In genomic region chr14:7999435-7999834, GRCm38 (mm10) we compare ENCODE assay signal across 27 mouse cellular contexts. TPM values are rescaled to one million over a fixed set of nuclear protein-coding genes. Genes with fewer than 3 reads are reported as not detected.
DNase-seq lines count a peak whose midpoint lies in the region; ATAC-seq and TF ChIP-seq lines count a peak whose summit lies in the region.
"Had no signal": no experiment of that assay in that cellular context is flagged by ENCODE, and none has a peak within 500 bp of the region (broad histone marks: within the 10 kb centered on the region; RNA-seq: fewer than 3 reads in every experiment).

No protein-coding gene starts in this region.

- no peak overlapping the region for H3K27ac ChIP-seq in embryonic facial prominence, embryonic 14.5 days (replicated peaks; ENCODE audit: low read depth, low read length)
- no peak overlapping the region for H3K27ac ChIP-seq in embryonic facial prominence, embryonic 10.5 days (replicated peaks)
- peak overlapping the region; percentile 42; the same call in 1 of the 2 replicates for H3K27ac ChIP-seq in liver, adult 2 months (replicated peaks; ENCODE audit: insufficient read depth, low read depth, low read length)
- no peak overlapping the region for H3K27ac ChIP-seq in liver, embryonic 11.5 days (ENCODE audit: low read depth, low read length)
- H3K27ac ChIP-seq in stomach, embryonic 16.5 days (ENCODE audit: low read length) = peak overlapping the region; percentile 39; the same call in 1 of the 2 replicates
- H3K27ac ChIP-seq: embryonic facial prominence, embryonic 13.5 days; forebrain, embryonic 12.5 days; forebrain, embryonic 15.5 days; heart, embryonic 15.5 days; hindbrain, embryonic 10.5 days; hindbrain, embryonic 13.5 days had no signal

- TF ChIP-seq POLR2A in liver, adult 2 months (IDR thresholded peaks at IDR 0.05; ENCODE audit: extremely low read depth, insufficient read depth, low read length) = no peak

- no peaks in the 10 kb centered on the region for H3K36me3 ChIP-seq in embryonic facial prominence, embryonic 14.5 days (ENCODE audit: control insufficient read depth, insufficient read depth, low read length)
- no peaks in the 10 kb centered on the region for H3K36me3 ChIP-seq in embryonic facial prominence, embryonic 10.5 days (replicated peaks)
- no peaks in the 10 kb centered on the region for H3K36me3 ChIP-seq in liver, adult 2 months (ENCODE audit: control insufficient read depth, insufficient read depth, low read length)
- no peaks in the 10 kb centered on the region for H3K36me3 ChIP-seq in liver, embryonic 11.5 days (ENCODE audit: control insufficient read depth, insufficient read depth, low read length)
- H3K36me3 ChIP-seq in stomach, embryonic 16.5 days (ENCODE audit: control insufficient read depth, insufficient read depth, low read length) = no peaks in the 10 kb centered on the region
- H3K36me3 ChIP-seq: embryonic facial prominence, embryonic 13.5 days; forebrain, embryonic 12.5 days; forebrain, embryonic 15.5 days; heart, embryonic 12.5 days; heart, embryonic 15.5 days; hindbrain, embryonic 10.5 days; hindbrain, embryonic 13.5 days had no signal

- peak; percentile 36 for DNase-seq in embryonic facial prominence, embryonic 14.5 days (ENCODE audit: low spot score)
- DNase-seq in embryonic facial prominence, embryonic 10.5 days (ENCODE audit: low spot score) = no peak
- DNase-seq in liver, adult 2 months (ENCODE audit: extremely low read depth, low read depth, low spot score) = no peak
- DNase-seq in liver, embryonic 11.5 days (ENCODE audit: low spot score) = no peak
- no peak for DNase-seq in urinary bladder, postnatal 4 days (ENCODE audit: low spot score in 2 of 2)
- no peak for DNase-seq in natural killer cell, adult 2 months (ENCODE audit: low spot score in 2 of 2)
- DNase-seq: adrenal gland, postnatal 10 days; adrenal gland, postnatal 36 days; cerebellum, adult 18-20 months; cerebellum, adult 9-10 months; cerebellum, postnatal 14 days; gastrocnemius, postnatal 25 days; heart, postnatal 10 days; heart, postnatal 36 days had no signal

- no peak for ATAC-seq in embryonic facial prominence, embryonic 14.5 days (ENCODE audit: low read depth)
- ATAC-seq in liver, embryonic 11.5 days (replicated peaks; ENCODE audit: low FRiP score) = no peak
- peak; percentile 23; the same call in 1 of the 2 replicates for ATAC-seq in stomach, embryonic 16.5 days (ENCODE audit: insufficient read depth, low FRiP score)
- ATAC-seq: activated CD4-positive, CD25-positive, alpha-beta regulatory T cell, adult 4 months; forebrain, embryonic 15.5 days; hindbrain, embryonic 16.5 days had no signal

- H3K27me3 ChIP-seq in embryonic facial prominence, embryonic 14.5 days (replicated peaks; ENCODE audit: control insufficient read depth, insufficient read depth, low read length) = peaks cover 26% of the 10 kb centered on the region
- H3K27me3 ChIP-seq in embryonic facial prominence, embryonic 10.5 days (replicated peaks; ENCODE audit: low read depth, poor library complexity, severe bottlenecking) = peaks cover 53% of the 10 kb centered on the region
- H3K27me3 ChIP-seq in liver, adult 2 months (ENCODE audit: control insufficient read depth, insufficient read depth, low read length) = no peaks in the 10 kb centered on the region
- peaks cover 28% of the 10 kb centered on the region for H3K27me3 ChIP-seq in liver, embryonic 11.5 days (replicated peaks; ENCODE audit: control insufficient read depth, insufficient read depth, low read length)
- no peaks in the 10 kb centered on the region for H3K27me3 ChIP-seq in stomach, embryonic 16.5 days (ENCODE audit: control insufficient read depth, insufficient read depth, low read length)

- peaks cover 3% of the 10 kb centered on the region; the same call in 1 of the 2 replicates for H3K79me2 ChIP-seq in liver, adult 2 months (ENCODE audit: control insufficient read depth, insufficient read depth, low read length)

- no peak overlapping the region for H3K4me3 ChIP-seq in embryonic facial prominence, embryonic 14.5 days (ENCODE audit: low read depth, low read length)
- no peak overlapping the region for H3K4me3 ChIP-seq in embryonic facial prominence, embryonic 10.5 days
- H3K4me3 ChIP-seq in liver, adult 2 months (ENCODE audit: insufficient read depth, low read depth, low read length) = no peak overlapping the region
- no peak overlapping the region for H3K4me3 ChIP-seq in liver, embryonic 11.5 days (ENCODE audit: low read depth, low read length)
- no peak overlapping the region for H3K4me3 ChIP-seq in stomach, embryonic 16.5 days (replicated peaks; ENCODE audit: low read length)
- H3K4me3 ChIP-seq: embryonic facial prominence, embryonic 13.5 days; forebrain, embryonic 12.5 days; forebrain, embryonic 15.5 days; heart, embryonic 12.5 days; heart, embryonic 15.5 days; hindbrain, embryonic 10.5 days; hindbrain, embryonic 13.5 days had no signal

- H3K4me2 ChIP-seq in embryonic facial prominence, embryonic 14.5 days (ENCODE audit: low read depth, low read length) = no peak overlapping the region
- no peak overlapping the region for H3K4me2 ChIP-seq in liver, embryonic 11.5 days
- H3K4me2 ChIP-seq in stomach, embryonic 16.5 days (ENCODE audit: low read depth, low read length) = no peak overlapping the region
- H3K4me2 ChIP-seq: embryonic facial prominence, embryonic 13.5 days; forebrain, embryonic 12.5 days; forebrain, embryonic 15.5 days; heart, embryonic 12.5 days; heart, embryonic 15.5 days; hindbrain, embryonic 13.5 days had no signal

- H3K9me3 ChIP-seq in embryonic facial prominence, embryonic 14.5 days (ENCODE audit: control insufficient read depth, low read length) = no peaks in the 10 kb centered on the region
- no peaks in the 10 kb centered on the region for H3K9me3 ChIP-seq in embryonic facial prominence, embryonic 10.5 days
- no peaks in the 10 kb centered on the region for H3K9me3 ChIP-seq in liver, embryonic 11.5 days (ENCODE audit: control insufficient read depth, low read length)
- H3K9me3 ChIP-seq in stomach, embryonic 16.5 days (replicated peaks; ENCODE audit: control insufficient read depth, low read length) = no peaks in the 10 kb centered on the region
- H3K9me3 ChIP-seq: embryonic facial prominence, embryonic 13.5 days; forebrain, embryonic 12.5 days; forebrain, embryonic 15.5 days; heart, embryonic 12.5 days; heart, embryonic 15.5 days; hindbrain, embryonic 10.5 days; hindbrain, embryonic 13.5 days had no signal

- H3K9ac ChIP-seq in embryonic facial prominence, embryonic 14.5 days (ENCODE audit: low read depth, low read length) = no peak overlapping the region
- no peak overlapping the region for H3K9ac ChIP-seq in liver, adult 2 months (ENCODE audit: low read depth, low read length)
- H3K9ac ChIP-seq in liver, embryonic 11.5 days (ENCODE audit: low read depth, low read length) = no peak overlapping the region
- no peak overlapping the region for H3K9ac ChIP-seq in stomach, embryonic 16.5 days (ENCODE audit: low read length)
- H3K9ac ChIP-seq: embryonic facial prominence, embryonic 13.5 days; forebrain, embryonic 12.5 days; forebrain, embryonic 15.5 days; heart, embryonic 12.5 days; heart, embryonic 15.5 days; hindbrain, embryonic 13.5 days had no signal

- WGBS in embryonic facial prominence, embryonic 14.5 days = 70% methylated on average over 5 of the region's 5 CpGs
- 82% methylated on average over 5 of the region's 5 CpGs for WGBS in embryonic facial prominence, embryonic 10.5 days
- 74% methylated on average over 5 of the region's 5 CpGs for WGBS in liver, adult 2 months
- WGBS in liver, embryonic 11.5 days = 75% methylated on average over 5 of the region's 5 CpGs
- 63% methylated on average over 5 of the region's 5 CpGs for WGBS in stomach, embryonic 16.5 days

- no peak for TF ChIP-seq CTCF in liver, adult 2 months (IDR thresholded peaks at IDR 0.05; ENCODE audit: low read depth, low read length)

- peaks cover 14% of the 10 kb centered on the region; the same call in 1 of the 2 replicates for H3K4me1 ChIP-seq in embryonic facial prominence, embryonic 14.5 days (ENCODE audit: control insufficient read depth, insufficient read depth, low read length)
- peaks cover 26% of the 10 kb centered on the region for H3K4me1 ChIP-seq in embryonic facial prominence, embryonic 10.5 days
- peaks cover 17% of the 10 kb centered on the region for H3K4me1 ChIP-seq in liver, adult 2 months (ENCODE audit: control insufficient read depth, insufficient read depth, low read length)
- H3K4me1 ChIP-seq in liver, embryonic 11.5 days (replicated peaks; ENCODE audit: control insufficient read depth, insufficient read depth, low read length) = no peaks in the 10 kb centered on the region; the same call in 1 of the 2 replicates
- 0 out of 2 replicates have a peak, but pooled peaks cover 11% of the 10 kb centered on the region for H3K4me1 ChIP-seq in stomach, embryonic 16.5 days (ENCODE audit: control insufficient read depth, insufficient read depth, low read length)

RNA-seq across cellular contexts. Expression of gene Abhd6, which starts 3.3 kb away (rescaled TPM):
- polyA plus RNA-seq in embryonic facial prominence, embryonic 14.5 days (2014; fragmentation: Nextera tagmentation; extraction: Ambion mirVana) = 20.0 and 20.3 TPM in 2 replicates
- 16.9 and 17.6 TPM in 2 replicates for polyA plus RNA-seq in embryonic facial prominence, embryonic 10.5 days (2016; fragmentation: Nextera tagmentation; extraction: Ambion mirVana)
- total RNA-seq in liver, adult 2 months (2014; rRNA removed) = 17.4 and 29.2 TPM in 2 replicates
- polyA plus RNA-seq in liver, adult 2 months (2012; rRNA removed) = 39.6 and 45.2 TPM in 2 replicates
- 11.9 and 15.0 TPM in 2 replicates for polyA plus RNA-seq in liver, embryonic 11.5 days (2014; fragmentation: Nextera tagmentation; extraction: Ambion mirVana)
- 28.3 and 34.6 TPM in 2 replicates for polyA plus RNA-seq in stomach, embryonic 16.5 days (2015; fragmentation: Nextera tagmentation; extraction: Ambion mirVana)

RNA-seq across cellular contexts. Expression of gene Dnase1l3, which starts 5.1 kb away (rescaled TPM):
- 0.62 and 0.89 TPM in 2 replicates for polyA plus RNA-seq in embryonic facial prominence, embryonic 14.5 days (2014; fragmentation: Nextera tagmentation; extraction: Ambion mirVana)
- polyA plus RNA-seq in embryonic facial prominence, embryonic 10.5 days (2016; fragmentation: Nextera tagmentation; extraction: Ambion mirVana) = 0.04 TPM in 1 of 2 replicates, not detected in the other
- 10.0 and 10.9 TPM in 2 replicates for total RNA-seq in liver, adult 2 months (2014; rRNA removed)
- polyA plus RNA-seq in liver, adult 2 months (2012; rRNA removed) = 20.5 and 24.3 TPM in 2 replicates
- 0.73 and 0.79 TPM in 2 replicates for polyA plus RNA-seq in liver, embryonic 11.5 days (2014; fragmentation: Nextera tagmentation; extraction: Ambion mirVana)
- polyA plus RNA-seq in stomach, embryonic 16.5 days (2015; fragmentation: Nextera tagmentation; extraction: Ambion mirVana) = 2.3 and 3.0 TPM in 2 replicates
- total RNA-seq: common myeloid progenitor, adult 5-6 weeks; gastrocnemius, adult 8-10 months; gastrocnemius, postnatal 25 days; heart, postnatal 10 days had no signal
- polyA plus RNA-seq: forebrain, embryonic 12.5 days had no signal

RNA-seq across cellular contexts. Expression of gene Gm45521, which starts 42.3 kb away (rescaled TPM):
- not detected in 2 replicates for polyA plus RNA-seq in embryonic facial prominence, embryonic 14.5 days (2014; fragmentation: Nextera tagmentation; extraction: Ambion mirVana)
- polyA plus RNA-seq in embryonic facial prominence, embryonic 10.5 days (2016; fragmentation: Nextera tagmentation; extraction: Ambion mirVana) = 0.48 TPM in 1 of 2 replicates, not detected in the other
- not detected in 2 replicates for total RNA-seq in liver, adult 2 months (2014; rRNA removed)
- not detected in 2 replicates for polyA plus RNA-seq in liver, adult 2 months (2012; rRNA removed)
- not detected in 2 replicates for polyA plus RNA-seq in liver, embryonic 11.5 days (2014; fragmentation: Nextera tagmentation; extraction: Ambion mirVana)
- not detected in 2 replicates for polyA plus RNA-seq in stomach, embryonic 16.5 days (2015; fragmentation: Nextera tagmentation; extraction: Ambion mirVana)
- total RNA-seq: adrenal gland, postnatal 10 days; adrenal gland, postnatal 36 days; common myeloid progenitor, adult 5-6 weeks; gastrocnemius, adult 8-10 months; gastrocnemius, postnatal 25 days; granulocyte monocyte progenitor cell, adult 5-6 weeks; heart, postnatal 10 days; heart, postnatal 36 days had no signal
- polyA plus RNA-seq: activated CD4-positive, CD25-positive, alpha-beta regulatory T cell, adult 4 months; embryonic facial prominence, embryonic 13.5 days; forebrain, embryonic 12.5 days; forebrain, embryonic 15.5 days; heart, embryonic 12.5 days; heart, embryonic 15.5 days had no signal

Comparison
In these comparisons a context has a peak if more than half of its experiments do, and no peak if none do; other contexts are left out.
1. H3K27ac ChIP-seq: peak in liver, adult 2 months (single experiment) and stomach, embryonic 16.5 days (single experiment); none in embryonic facial prominence, embryonic 14.5 days (single experiment), embryonic facial prominence, embryonic 10.5 days (single experiment) and liver, embryonic 11.5 days (single experiment).